Mouse (Mus musculus) liver, postnatal 0 days (tissue): ENCODE measurements around the gene Cpsf4l.

ENCODE experiments used
- CTCF ChIP-seq: sonication (generic); IDR thresholded peaks from 2 replicates; pipeline ENCODE4 v1.5.1; 2016; ENCODE audit warnings: antibody characterized with exemption, low read depth
- EP300 ChIP-seq: IDR thresholded peaks from 2 replicates; pipeline ENCODE4 v1.6.1; 2016; ENCODE audit warnings: antibody characterized with exemption, low read depth, mild to moderate bottlenecking

GRCm38 (mm10) chr11:113731945-113732612 is 22.3 kb upstream of the Cpsf4l start:
- TF ChIP-seq CTCF (peak; percentile 40), EP300 (no peak)
